Mouse (Mus musculus) limb, embryonic 12.5 days (tissue): ENCODE data around the gene Efhc1. TPM values are rescaled to one million over a fixed set of nuclear protein-coding genes. Genes with fewer than 3 reads are reported as not detected.

Source experiments
- ATAC-seq: fragments of 200-750 bp; cut with Nextera tagmentation; 2 replicates; pipeline ENCODE4 v1.8.0; 2017; ENCODE audit warnings: low read depth, moderate TSS enrichment; ENCODE audit not compliant: insufficient number of reproducible peaks, insufficient read depth, low FRiP score, low TSS enrichment
- H3K27ac ChIP-seq: fragments of 300-500 bp; sonication (generic); 2 replicates; pipeline ENCODE4 v1.5.1; 2016; ENCODE audit warnings: mild to moderate bottlenecking, moderate library complexity
- H3K27me3 ChIP-seq: fragments of 300-500 bp; sonication (generic); 2 replicates; pipeline ENCODE4 v1.6.1; 2016; ENCODE audit warnings: mild to moderate bottlenecking, moderate library complexity
- H3K36me3 ChIP-seq: fragments of 300-500 bp; sonication (generic); 2 replicates; pipeline ENCODE4 v1.6.1; 2016; ENCODE audit warnings: mild to moderate bottlenecking, moderate library complexity
- H3K4me1 ChIP-seq: fragments of 300-500 bp; sonication (generic); replicated peaks from 2 replicates; pipeline ENCODE4 v1.6.1; 2016
- H3K4me2 ChIP-seq: fragments of 300-500 bp; sonication (generic); 2 replicates; pipeline ENCODE4 v1.6.1; 2016; ENCODE audit warnings: mild to moderate bottlenecking, moderate library complexity
- H3K4me3 ChIP-seq: fragments of 300-500 bp; sonication (generic); replicated peaks from 2 replicates; pipeline ENCODE4 v1.5.1; 2016; ENCODE audit warnings: mild to moderate bottlenecking
- H3K9ac ChIP-seq: fragments of 300-500 bp; sonication (generic); replicated peaks from 2 replicates; pipeline ENCODE4 v1.6.1; 2016; ENCODE audit warnings: mild to moderate bottlenecking, moderate library complexity
- H3K9me3 ChIP-seq: fragments of 300-500 bp; sonication (generic); 2 replicates; pipeline ENCODE4 v1.6.1; 2016; ENCODE audit warnings: mild to moderate bottlenecking, moderate library complexity
- WGBS: fragments of 180-500 bp; shearing (Covaris S2); methylation state at CpG from one replicate; pipeline ENCODE4 v1.1.7; 2016; 5-methylcytosine and 5-hydroxymethylcytosine counted together
- polyA plus RNA-seq: library from polyadenylated mRNA; unstranded; fragments of >200 nt; fragmentation: Nextera tagmentation; extraction: Ambion mirVana; gene quantifications from 2 replicates; pipeline ENCODE4 v1.2.1, GENCODE M21; 2016

The Efhc1 gene
- polyA plus RNA-seq: 1.7 and 2.2 TPM in 2 replicates

DNA sequence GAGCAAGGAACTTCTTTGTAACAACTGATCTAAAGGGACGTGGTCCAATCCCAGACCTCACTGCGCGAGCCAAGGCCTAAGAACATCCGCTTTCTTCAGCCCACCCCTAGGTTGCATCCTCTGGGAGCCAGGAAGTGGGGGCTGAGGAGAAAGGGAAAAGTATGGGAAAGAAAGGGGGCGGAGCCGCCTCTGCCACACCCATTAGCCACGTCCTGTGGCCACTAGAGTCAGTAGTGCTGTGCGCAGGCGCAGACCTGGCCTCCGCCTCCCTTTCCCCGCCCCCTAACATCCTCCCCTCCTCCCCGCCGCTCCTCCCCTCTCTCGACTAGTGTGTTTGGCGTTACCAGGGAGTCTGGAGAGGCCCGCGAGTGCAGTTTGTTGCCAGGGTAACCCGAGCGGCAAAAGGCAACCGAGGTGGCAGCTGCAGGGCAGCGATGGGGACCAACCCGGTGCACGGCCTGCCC, at the start of gene Efhc1:
Gene Efhc1, plus strand, starts transcription at position 327 of the 464 bp plus-strand sequence.
- Histone ChIP-seq H3K9ac (peak within 1 kb of the TSS; percentile 65), H3K27ac (peak within 1 kb of the TSS; percentile 72; the same call in 1 of the 2 replicates), H3K27me3 (no peaks in the 10 kb centered on the region), H3K36me3 (no peaks in the 10 kb centered on the region), H3K4me1 (peaks cover 6% of the 10 kb centered on the region; the same call in 1 of the 2 replicates), H3K9me3 (no peaks in the 10 kb centered on the region), H3K4me2 (peak within 1 kb of the TSS; percentile 72), H3K4me3 (peak within 1 kb of the TSS; percentile 54)
- peak; percentile 96 for ATAC-seq
- WGBS: 2% methylated on average over 23 of the region's 23 CpGs

DNA sequence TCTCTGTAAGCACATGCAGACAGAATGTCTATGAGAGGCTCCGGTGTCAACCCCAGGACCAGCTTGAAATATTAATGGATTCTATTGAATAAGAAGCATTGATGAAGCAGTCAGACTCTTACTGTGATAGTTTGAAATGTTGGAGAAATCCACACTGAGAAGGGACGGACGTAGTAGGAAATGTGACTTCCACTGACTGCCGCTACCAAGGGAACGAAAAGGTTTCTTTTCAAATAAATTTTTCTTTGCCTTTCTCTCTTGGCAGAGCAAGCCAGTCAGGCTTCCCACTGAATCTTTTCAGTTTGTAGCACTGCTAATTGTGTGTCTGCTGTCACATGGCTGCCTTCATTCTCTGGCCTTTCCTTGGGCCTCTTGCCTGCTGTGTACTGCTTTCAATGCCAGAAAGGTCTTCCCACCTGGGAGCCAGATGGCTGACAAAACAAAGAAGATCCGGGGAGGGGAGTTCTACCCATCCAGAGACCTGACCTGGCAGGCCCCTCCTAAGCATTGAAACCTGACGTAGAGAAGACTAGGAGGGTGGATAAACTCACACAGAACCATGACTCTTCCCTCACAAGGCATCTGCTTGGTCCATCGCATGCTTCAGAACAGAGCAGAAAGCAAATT, 45.8 kb upstream of the Efhc1 start:
- H3K36me3 ChIP-seq: no peaks in the 10 kb centered on the region
- no peak overlapping the region for H3K4me3 ChIP-seq
- no peak for ATAC-seq
- H3K27ac ChIP-seq: no peak overlapping the region
- no peaks in the 10 kb centered on the region for H3K27me3 ChIP-seq
- 86% methylated on average over 8 of the region's 8 CpGs for WGBS
- H3K4me2 ChIP-seq: no peak overlapping the region
- H3K9ac ChIP-seq: no peak overlapping the region
- no peaks in the 10 kb centered on the region for H3K9me3 ChIP-seq
- 0 out of 2 replicates have a peak, but pooled peaks cover 6% of the 10 kb centered on the region for H3K4me1 ChIP-seq

DNA sequence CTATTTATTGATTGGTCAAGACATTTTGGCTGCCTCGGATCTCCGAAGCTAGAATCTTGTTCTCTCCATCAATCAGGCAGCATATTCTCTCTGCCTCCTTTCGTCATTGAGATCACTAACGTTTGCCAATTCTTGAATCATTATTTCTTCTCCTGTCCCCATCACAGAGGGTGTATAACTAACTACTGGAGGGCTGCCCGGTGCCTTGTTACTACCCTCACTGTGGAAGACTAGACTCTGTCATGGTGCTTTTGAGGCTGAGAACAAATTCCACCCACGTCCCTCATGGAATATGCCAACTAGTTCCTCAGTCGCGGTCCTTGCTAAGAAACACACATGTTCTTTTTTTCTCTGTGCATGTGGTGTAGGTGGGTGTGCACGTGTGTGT, 45.3 kb upstream of the Efhc1 start:
- Histone ChIP-seq H3K9ac (no peak overlapping the region), H3K27ac (no peak overlapping the region)
- 88% methylated on average over 9 of the region's 9 CpGs for WGBS

DNA sequence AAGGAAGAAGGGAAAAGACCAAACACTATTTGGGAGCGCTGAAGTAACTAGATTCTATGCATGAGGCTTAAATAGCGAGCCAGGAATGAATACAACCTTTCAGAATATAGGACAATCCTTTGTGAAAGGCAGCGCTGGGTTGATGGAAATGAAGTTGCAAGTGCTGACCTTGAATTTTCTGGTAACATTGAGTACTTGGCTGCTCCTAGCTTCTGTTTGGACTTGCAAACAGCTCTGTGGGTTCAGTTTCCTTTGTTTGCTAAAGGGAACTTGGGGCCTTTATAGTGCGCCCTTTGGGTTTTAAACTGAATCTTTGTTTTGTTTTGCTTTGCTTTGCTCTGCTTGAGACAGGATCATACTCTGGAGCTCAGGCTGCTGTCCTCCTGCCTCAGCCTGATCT, 42.9 kb upstream of the Efhc1 start:
- Histone ChIP-seq H3K9me3 (no peaks in the 10 kb centered on the region), H3K27ac (no peak overlapping the region), H3K9ac (no peak overlapping the region), H3K27me3 (no peaks in the 10 kb centered on the region), H3K4me3 (no peak overlapping the region), H3K36me3 (no peaks in the 10 kb centered on the region), H3K4me2 (no peak overlapping the region), H3K4me1 (0 out of 2 replicates have a peak, but pooled peaks cover 6% of the 10 kb centered on the region)
- 51% methylated on average over 4 of the region's 4 CpGs for WGBS
- ATAC-seq: no peak

More for the DNA sequence above, 45.3 kb upstream of the Efhc1 start:
- Histone ChIP-seq H3K4me1 (0 out of 2 replicates have a peak, but pooled peaks cover 6% of the 10 kb centered on the region), H3K27me3 (no peaks in the 10 kb centered on the region), H3K36me3 (no peaks in the 10 kb centered on the region), H3K4me3 (no peak overlapping the region), H3K9me3 (no peaks in the 10 kb centered on the region), H3K4me2 (no peak overlapping the region)
- no peak for ATAC-seq

DNA sequence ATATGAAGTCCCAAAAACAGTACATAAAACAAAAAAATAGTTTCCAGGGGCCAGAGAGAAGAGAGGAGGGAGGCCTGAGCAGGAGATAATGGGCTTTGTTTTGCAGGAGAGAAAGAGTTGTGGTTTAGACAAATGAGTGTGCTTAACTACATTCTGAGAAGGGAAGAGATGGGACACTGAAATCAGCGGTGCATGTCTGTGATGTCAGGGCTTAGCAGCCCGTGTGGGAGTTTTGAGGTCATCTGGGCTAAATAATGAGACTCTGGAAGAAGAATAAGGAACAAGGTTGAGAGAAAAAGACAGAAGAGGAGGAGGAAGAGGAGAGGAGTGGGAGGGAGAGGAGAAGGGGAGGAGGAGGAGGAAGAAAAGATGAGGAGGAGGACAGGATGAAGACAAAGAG, 39.3 kb upstream of the Efhc1 start:
- Histone ChIP-seq H3K4me1 (0 out of 2 replicates have a peak, but pooled peaks cover 6% of the 10 kb centered on the region), H3K9ac (no peak overlapping the region), H3K27ac (no peak overlapping the region), H3K9me3 (no peaks in the 10 kb centered on the region), H3K27me3 (no peaks in the 10 kb centered on the region), H3K36me3 (no peaks in the 10 kb centered on the region), H3K4me2 (no peak overlapping the region), H3K4me3 (no peak overlapping the region)
- 55% methylated on average over 2 of the region's 2 CpGs for WGBS
- no peak for ATAC-seq

DNA sequence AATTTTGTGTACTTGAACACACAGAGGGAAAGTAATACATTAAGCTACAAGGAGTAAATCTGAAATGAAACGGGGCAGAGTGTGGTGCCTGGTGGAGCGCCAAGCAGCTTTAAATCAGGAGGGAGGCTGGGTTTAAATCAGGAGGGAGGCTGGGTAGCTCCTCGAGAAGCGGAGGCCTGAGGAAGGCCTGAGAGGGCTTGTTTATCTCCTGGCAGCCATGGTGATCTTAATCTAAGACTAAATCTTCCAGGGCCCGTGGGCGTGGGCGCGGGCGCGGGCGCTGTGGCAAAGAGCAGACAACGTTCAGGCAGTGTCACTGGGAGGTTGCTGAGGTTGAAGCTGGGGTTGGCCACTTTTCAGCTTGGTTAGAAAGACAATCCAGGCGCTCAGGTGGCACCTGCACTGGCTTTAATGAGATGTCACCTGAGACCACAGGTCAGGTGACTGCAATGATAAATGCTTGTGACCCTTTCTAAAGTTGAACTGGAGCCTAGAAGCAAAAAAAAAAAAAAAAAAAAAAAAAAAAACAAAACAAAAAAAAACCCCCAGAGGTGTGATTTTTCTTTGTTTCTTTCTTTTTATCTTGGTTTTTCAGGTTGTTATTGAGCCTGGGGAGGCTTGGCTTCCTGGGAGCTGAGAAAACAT, 38.8 kb upstream of the Efhc1 start:
- H3K27ac ChIP-seq: no peak overlapping the region
- 63% methylated on average over 13 of the region's 13 CpGs for WGBS
- no peak overlapping the region for H3K4me2 ChIP-seq
- H3K9ac ChIP-seq: no peak overlapping the region
- no peaks in the 10 kb centered on the region for H3K9me3 ChIP-seq
- H3K36me3 ChIP-seq: no peaks in the 10 kb centered on the region
- H3K4me1 ChIP-seq: 0 out of 2 replicates have a peak, but pooled peaks cover 4% of the 10 kb centered on the region
- no peaks in the 10 kb centered on the region for H3K27me3 ChIP-seq
- H3K4me3 ChIP-seq: no peak overlapping the region
- ATAC-seq: no peak

DNA sequence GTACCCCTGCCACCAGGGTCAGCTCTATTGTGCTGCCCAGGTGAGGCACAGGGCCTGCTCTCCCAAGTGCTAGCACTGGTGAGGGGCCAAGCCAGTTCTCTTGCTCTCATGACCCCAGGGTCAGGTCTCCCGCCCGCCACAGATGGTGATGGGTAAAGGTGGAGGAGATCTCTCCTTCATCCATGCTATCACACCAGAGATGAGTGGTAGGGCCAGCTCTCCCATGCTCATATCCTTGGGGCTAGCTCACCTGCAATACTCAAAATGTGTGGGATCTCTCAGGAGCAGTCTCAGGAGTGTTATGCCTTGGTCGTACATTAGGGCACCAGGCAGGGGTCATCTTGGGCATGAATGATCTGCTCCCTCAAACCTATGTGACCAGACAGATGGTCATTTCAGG, 36.7 kb upstream of the Efhc1 start:
- H3K36me3 ChIP-seq: no peaks in the 10 kb centered on the region
- 83% methylated on average over 3 of the region's 3 CpGs for WGBS
- no peak overlapping the region for H3K4me3 ChIP-seq
- no peak overlapping the region for H3K4me2 ChIP-seq
- no peak for ATAC-seq
- no peaks in the 10 kb centered on the region for H3K27me3 ChIP-seq
- no peaks in the 10 kb centered on the region for H3K4me1 ChIP-seq
- no peaks in the 10 kb centered on the region for H3K9me3 ChIP-seq
- H3K27ac ChIP-seq: no peak overlapping the region
- no peak overlapping the region for H3K9ac ChIP-seq

DNA sequence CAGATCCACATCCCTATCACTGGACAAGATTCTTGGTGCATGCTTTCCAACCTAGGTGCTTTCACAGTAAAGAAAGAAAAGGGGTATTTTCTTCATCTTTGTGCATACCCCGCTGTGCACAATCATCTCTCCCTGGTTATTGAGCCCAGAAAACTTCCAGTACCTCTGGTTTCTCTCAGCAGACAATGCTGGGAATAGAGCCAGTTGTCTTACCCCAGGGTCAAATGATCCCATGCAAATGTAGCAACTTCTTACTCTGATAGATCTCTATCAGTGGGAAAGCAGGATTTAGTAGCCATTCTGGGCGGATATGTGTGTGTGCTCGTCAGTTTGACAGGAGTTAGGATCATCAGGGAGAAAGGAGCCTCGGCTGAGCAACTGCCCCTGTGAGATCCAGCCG, 35.8 kb upstream of the Efhc1 start:
- no peak overlapping the region for H3K4me3 ChIP-seq
- ATAC-seq: no peak
- H3K4me1 ChIP-seq: no peaks in the 10 kb centered on the region
- H3K27me3 ChIP-seq: no peaks in the 10 kb centered on the region
- no peak overlapping the region for H3K27ac ChIP-seq
- H3K9me3 ChIP-seq: no peaks in the 10 kb centered on the region
- H3K9ac ChIP-seq: no peak overlapping the region
- 86% methylated on average over 5 of the region's 5 CpGs for WGBS
- no peaks in the 10 kb centered on the region for H3K36me3 ChIP-seq
- H3K4me2 ChIP-seq: no peak overlapping the region

DNA sequence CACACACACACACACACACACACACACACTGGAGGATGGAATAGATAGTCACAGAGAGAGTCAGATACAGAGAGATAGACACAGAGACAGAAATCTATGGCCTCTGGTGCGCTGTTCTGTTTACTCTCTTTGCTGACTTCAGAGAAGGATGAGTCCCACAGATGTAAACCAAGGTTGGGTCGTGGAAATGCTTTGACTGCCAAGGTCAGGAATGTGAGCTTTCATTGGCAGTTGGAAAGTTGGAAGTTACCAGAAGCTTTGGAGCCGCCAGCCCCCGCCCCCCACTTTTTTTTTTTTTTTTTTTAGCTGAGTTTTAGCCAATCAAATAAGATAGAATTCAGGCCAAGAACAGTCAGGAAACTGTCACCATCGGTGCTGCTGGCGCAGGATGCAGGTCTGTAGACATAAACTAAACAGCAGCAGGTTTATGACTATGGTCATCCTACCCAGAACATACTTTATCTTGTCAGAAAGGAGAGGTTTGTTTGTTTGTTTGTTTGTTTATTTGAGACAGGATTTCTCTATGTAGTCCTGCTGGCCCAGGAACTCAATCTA, 33.9 kb upstream of the Efhc1 start:
- Histone ChIP-seq H3K9me3 (no peaks in the 10 kb centered on the region), H3K27ac (no peak overlapping the region), H3K4me3 (no peak overlapping the region), H3K9ac (no peak overlapping the region), H3K4me2 (no peak overlapping the region), H3K36me3 (no peaks in the 10 kb centered on the region), H3K27me3 (no peaks in the 10 kb centered on the region), H3K4me1 (no peaks in the 10 kb centered on the region)
- 77% methylated on average over 6 of the region's 6 CpGs for WGBS
- ATAC-seq: no peak

DNA sequence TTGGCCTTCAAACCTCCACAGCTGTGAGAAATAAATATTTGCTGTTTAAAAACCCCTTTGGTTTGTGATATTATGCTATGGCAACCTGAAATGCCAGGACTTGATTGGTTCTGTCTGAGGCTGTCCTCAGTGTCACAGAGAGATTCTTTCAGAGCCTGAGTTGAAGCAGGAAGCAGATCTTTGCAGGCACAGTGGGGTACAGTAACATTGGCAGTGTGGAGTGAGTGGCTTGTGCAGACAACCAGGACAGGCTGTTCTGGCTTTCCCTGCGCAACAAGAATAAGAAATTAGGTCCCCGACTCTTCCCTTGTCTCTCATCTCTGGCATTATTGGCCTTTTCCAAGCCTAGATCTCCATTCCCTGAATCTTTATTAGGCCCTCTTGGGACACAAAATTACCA, 31.7 kb upstream of the Efhc1 start:
- H3K9me3 ChIP-seq: no peaks in the 10 kb centered on the region
- peaks cover 11% of the 10 kb centered on the region for H3K4me1 ChIP-seq
- H3K36me3 ChIP-seq: no peaks in the 10 kb centered on the region
- no peak overlapping the region for H3K27ac ChIP-seq
- no peaks in the 10 kb centered on the region for H3K27me3 ChIP-seq
- WGBS: 90% methylated on average over 2 of the region's 2 CpGs
- H3K4me3 ChIP-seq: no peak overlapping the region
- H3K9ac ChIP-seq: no peak overlapping the region
- ATAC-seq: no peak
- no peak overlapping the region for H3K4me2 ChIP-seq

DNA sequence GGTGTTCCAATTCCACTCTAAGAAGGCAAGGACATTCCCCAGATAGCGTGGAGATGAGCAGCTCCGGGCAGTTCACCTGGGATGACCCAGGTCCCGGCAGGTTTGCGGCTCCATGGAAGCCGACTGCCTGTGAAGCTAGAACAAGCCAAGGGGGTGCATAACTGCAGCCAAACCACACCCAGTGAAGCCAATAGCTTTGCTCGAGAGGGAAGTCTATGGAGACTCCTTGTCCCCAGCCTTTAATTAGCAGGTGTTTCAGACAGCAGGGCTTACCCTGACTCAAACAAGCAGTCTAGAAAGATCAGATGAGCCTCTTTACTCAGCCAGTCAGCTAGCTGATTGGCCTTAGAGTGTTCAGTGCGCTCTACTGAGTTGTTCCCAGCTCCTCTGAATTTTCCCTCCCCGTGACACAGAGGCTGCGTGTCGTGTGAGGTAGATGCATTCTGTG, 30.3 kb upstream of the Efhc1 start:
- Histone ChIP-seq H3K27me3 (no peaks in the 10 kb centered on the region), H3K4me1 (peaks cover 11% of the 10 kb centered on the region), H3K4me3 (no peak overlapping the region), H3K9ac (no peak overlapping the region), H3K4me2 (no peak overlapping the region), H3K27ac (no peak overlapping the region), H3K9me3 (no peaks in the 10 kb centered on the region), H3K36me3 (no peaks in the 10 kb centered on the region)
- ATAC-seq: no peak
- 82% methylated on average over 10 of the region's 10 CpGs for WGBS
